Mouse (Mus musculus) kidney, embryonic 14.5 days (tissue): ENCODE measurements at regions not wholly inside any gene's neighbourhood (a gene's known extent, or its start where the extent isn't known, plus 50 kb on each side); places are given as distances from the start of the nearest gene placed in this dataset.

Experiments used
- ATAC-seq: fragments of 200-750 bp; cut with Nextera tagmentation; 2 replicates; pipeline ENCODE4 v1.8.0; 2017; ENCODE audit warnings: moderate number of reproducible peaks, mild to moderate bottlenecking, moderate TSS enrichment, moderate library complexity; ENCODE audit not compliant: low FRiP score, low TSS enrichment
- H3K27ac ChIP-seq: fragments of 300-500 bp; sonication (generic); 2 replicates; pipeline ENCODE4 v1.5.1; 2014; ENCODE audit warnings: low read depth, mild to moderate bottlenecking, low read length, moderate library complexity, mixed read lengths
- H3K27me3 ChIP-seq: fragments of 300-500 bp; sonication (generic); 2 replicates; pipeline ENCODE4 v1.6.1; 2014; ENCODE audit warnings: mild to moderate bottlenecking, low read length; ENCODE audit not compliant: control insufficient read depth, insufficient read depth
- H3K36me3 ChIP-seq: fragments of 300-500 bp; sonication (generic); 2 replicates; pipeline ENCODE4 v1.6.1; 2014; ENCODE audit warnings: low read length, mixed read lengths; ENCODE audit not compliant: control insufficient read depth, insufficient read depth
- H3K4me1 ChIP-seq: fragments of 300-500 bp; sonication (generic); 2 replicates; pipeline ENCODE4 v1.6.1; 2014; ENCODE audit warnings: low read length, mixed read lengths; ENCODE audit not compliant: control insufficient read depth, insufficient read depth
- H3K4me2 ChIP-seq: fragments of 300-500 bp; sonication (generic); replicated peaks from 2 replicates; pipeline ENCODE4 v1.6.1; 2014; ENCODE audit warnings: low read depth, mild to moderate bottlenecking, low read length
- H3K4me3 ChIP-seq: fragments of 300-500 bp; sonication (generic); 2 replicates; pipeline ENCODE4 v1.5.1; 2014; ENCODE audit warnings: mild to moderate bottlenecking, low read length
- H3K9ac ChIP-seq: fragments of 300-500 bp; sonication (generic); 2 replicates; pipeline ENCODE4 v1.6.1; 2014; ENCODE audit warnings: low read depth, mild to moderate bottlenecking, low read length, moderate library complexity
- H3K9me3 ChIP-seq: fragments of 300-500 bp; sonication (generic); 2 replicates; pipeline ENCODE4 v1.6.1; 2016; ENCODE audit warnings: low read length; ENCODE audit not compliant: control insufficient read depth
- WGBS: fragments of 180-500 bp; shearing (Covaris S2); extraction: QIAGEN DNeasy Blood & Tissue Kit; methylation state at CpG from one replicate; pipeline ENCODE4 v1.1.7; 2014; 5-methylcytosine and 5-hydroxymethylcytosine counted together

GRCm38 (mm10) chr1:121701826-121702225 is 134.0 kb upstream of the Ddx18 start:
- Histone ChIP-seq H3K4me3 (no peak overlapping the region), H3K4me1 (no peaks in the 10 kb centered on the region), H3K4me2 (no peak overlapping the region), H3K36me3 (no peaks in the 10 kb centered on the region), H3K27ac (no peak overlapping the region), H3K9me3 (no peaks in the 10 kb centered on the region), H3K9ac (no peak overlapping the region), H3K27me3 (no peaks in the 10 kb centered on the region)
- no peak for ATAC-seq
- WGBS: 47% methylated on average over 7 of the region's 7 CpGs

- Histone ChIP-seq H3K4me2 (no peak overlapping the region), H3K27me3 (no peaks in the 10 kb centered on the region), H3K27ac (no peak overlapping the region), H3K4me3 (no peak overlapping the region), H3K9ac (no peak overlapping the region), H3K4me1 (no peaks in the 10 kb centered on the region), H3K36me3 (no peaks in the 10 kb centered on the region), H3K9me3 (no peaks in the 10 kb centered on the region)
- ATAC-seq: no peak
- 94% methylated on average over 1 of the region's 1 CpGs for WGBS
Measured at GRCm38 (mm10) chr1:121653901-121654300, 86.1 kb upstream of the Ddx18 start.

DNA sequence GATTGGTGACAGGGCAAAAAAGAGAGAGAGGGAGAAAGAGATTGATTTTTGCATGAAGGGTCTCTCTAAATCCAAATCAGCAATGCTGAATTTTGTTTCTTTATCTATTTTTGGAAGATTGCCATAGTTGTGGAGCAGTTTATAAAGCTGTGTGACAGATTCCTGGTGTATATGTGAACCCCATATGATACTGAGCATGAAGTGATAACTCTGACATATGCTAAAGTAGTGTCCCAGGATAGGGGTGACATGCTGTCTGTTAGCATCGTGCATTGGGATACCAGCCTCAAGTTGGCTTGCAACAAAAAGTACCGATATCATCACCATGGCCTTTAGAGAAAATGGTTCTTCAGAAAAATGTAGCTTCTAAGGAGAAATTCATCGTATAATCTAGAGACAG is 82.3 kb upstream of the Ddx18 start:
- H3K27me3 ChIP-seq: no peaks in the 10 kb centered on the region
- no peak for ATAC-seq
- no peak overlapping the region for H3K9ac ChIP-seq
- H3K4me2 ChIP-seq: no peak overlapping the region
- H3K27ac ChIP-seq: no peak overlapping the region
- no peaks in the 10 kb centered on the region for H3K4me1 ChIP-seq
- H3K36me3 ChIP-seq: no peaks in the 10 kb centered on the region
- H3K4me3 ChIP-seq: no peak overlapping the region
- 90% methylated on average over 3 of the region's 3 CpGs for WGBS
- no peaks in the 10 kb centered on the region for H3K9me3 ChIP-seq

DNA sequence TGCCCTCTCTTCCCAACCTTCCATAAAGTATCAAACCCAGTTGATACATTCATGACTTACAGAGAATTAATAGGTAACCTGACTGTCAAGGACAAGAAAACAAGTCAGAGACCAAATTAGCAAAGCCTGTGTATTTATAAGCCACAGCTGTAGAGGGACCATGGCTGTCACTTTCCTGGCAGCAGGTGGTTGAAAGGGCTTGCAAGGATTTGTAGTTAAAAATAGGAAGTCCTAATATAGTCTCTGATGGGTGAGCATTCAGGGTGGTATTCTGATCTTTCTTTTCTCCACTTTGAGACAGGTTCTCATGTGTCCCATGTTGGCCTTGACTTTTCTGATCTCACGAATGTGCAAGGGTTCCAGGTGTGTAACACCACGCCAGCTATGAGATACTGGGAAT is 63.7 kb upstream of the Ddx18 start:
- Histone ChIP-seq H3K27ac (no peak overlapping the region), H3K36me3 (no peaks in the 10 kb centered on the region), H3K9me3 (no peaks in the 10 kb centered on the region), H3K4me2 (no peak overlapping the region), H3K4me3 (no peak overlapping the region), H3K4me1 (no peaks in the 10 kb centered on the region), H3K27me3 (no peaks in the 10 kb centered on the region), H3K9ac (no peak overlapping the region)
- ATAC-seq: no peak
- WGBS: 85% methylated on average over 2 of the region's 2 CpGs

GRCm38 (mm10) chr1:121620262-121620661 is 52.5 kb upstream of the Ddx18 start:
- Histone ChIP-seq H3K27me3 (no peaks in the 10 kb centered on the region), H3K4me3 (no peak overlapping the region), H3K4me2 (no peak overlapping the region), H3K27ac (no peak overlapping the region), H3K36me3 (no peaks in the 10 kb centered on the region), H3K4me1 (no peaks in the 10 kb centered on the region), H3K9ac (no peak overlapping the region), H3K9me3 (no peaks in the 10 kb centered on the region)
- ATAC-seq: no peak
- 78% methylated on average over 7 of the region's 7 CpGs for WGBS

DNA sequence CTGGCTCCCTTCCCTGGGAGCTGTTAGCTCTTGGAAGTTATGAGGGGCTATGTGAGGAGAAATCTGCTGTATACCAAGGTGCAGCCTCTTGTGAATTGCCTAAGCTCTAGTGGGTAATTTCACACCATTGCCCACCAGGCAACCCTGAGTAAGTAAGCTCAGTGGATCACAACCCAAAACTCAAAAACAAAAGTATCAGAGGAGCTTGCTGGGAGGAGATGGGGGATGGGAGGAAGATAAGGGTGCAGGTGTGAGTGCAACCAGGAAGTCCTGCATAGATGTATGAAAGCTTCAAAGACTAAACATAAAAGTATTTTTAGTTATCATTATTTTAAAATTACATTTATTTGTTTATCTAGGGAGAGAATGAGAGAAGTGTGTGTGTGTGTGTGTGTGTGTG is 50.8 kb upstream of the Ddx18 start:
- Histone ChIP-seq H3K9me3 (no peaks in the 10 kb centered on the region), H3K4me1 (no peaks in the 10 kb centered on the region), H3K27ac (no peak overlapping the region), H3K36me3 (no peaks in the 10 kb centered on the region), H3K4me2 (no peak overlapping the region), H3K9ac (no peak overlapping the region), H3K27me3 (no peaks in the 10 kb centered on the region), H3K4me3 (no peak overlapping the region)
- no peak for ATAC-seq
